Mouse (Mus musculus): Measurements from ENCODE around the gene Mipol1.

Gene Mipol1

GRCm38 (mm10) chr12:57515702-57516377, 285.6 kb downstream of the Mipol1 start:
- DNase-seq (ENCODE audit: low spot score in 2 of 2) = no peak

GRCm38 (mm10) chr12:57528335-57528734, 298.1 kb downstream of the Mipol1 start:
- DNase-seq (ENCODE audit: low spot score in 2 of 2) = no peak

- no peak for DNase-seq (ENCODE audit: low spot score in 2 of 2)
Observed at GRCm38 (mm10) chr12:57530474-57530873, 300.2 kb downstream of the Mipol1 start.

GRCm38 (mm10) chr12:57534517-57534878, 304.3 kb downstream of the Mipol1 start:
- no peak for DNase-seq (ENCODE audit: low spot score in 2 of 2)

- no peak for DNase-seq (ENCODE audit: low spot score in 2 of 2)
Observed at GRCm38 (mm10) chr12:57534879-57535611, 304.8 kb downstream of the Mipol1 start.

GRCm38 (mm10) chr12:57536056-57536908, 306.1 kb downstream of the Mipol1 start:
- no peak for DNase-seq (ENCODE audit: low spot score in 2 of 2)

GRCm38 (mm10) chr12:57536909-57537670, 306.9 kb downstream of the Mipol1 start:
- no peak for DNase-seq (ENCODE audit: low spot score in 2 of 2)

GRCm38 (mm10) chr12:57537791-57538587, 307.8 kb downstream of the Mipol1 start:
- no peak for DNase-seq (ENCODE audit: low spot score in 2 of 2)

- no peak for DNase-seq (ENCODE audit: low spot score in 2 of 2)
Observed at GRCm38 (mm10) chr12:57538588-57539550, 308.6 kb downstream of the Mipol1 start.

- no peak for DNase-seq (ENCODE audit: low spot score in 2 of 2)
Observed at GRCm38 (mm10) chr12:57539551-57539985, 309.3 kb downstream of the Mipol1 start.

GRCm38 (mm10) chr12:57541118-57541517, 310.9 kb downstream of the Mipol1 start:
- DNase-seq (ENCODE audit: low spot score in 2 of 2) = no peak

- DNase-seq (ENCODE audit: low spot score in 2 of 2) = no peak
Observed at GRCm38 (mm10) chr12:57541931-57542745, 311.9 kb downstream of the Mipol1 start.

GRCm38 (mm10) chr12:57542746-57543626, 312.8 kb downstream of the Mipol1 start:
- DNase-seq (ENCODE audit: low spot score in 2 of 2) = no peak

GRCm38 (mm10) chr12:57543627-57543991, 313.4 kb downstream of the Mipol1 start:
- no peak for DNase-seq (ENCODE audit: low spot score in 2 of 2)

GRCm38 (mm10) chr12:57544641-57545370, 314.6 kb downstream of the Mipol1 start:
- peak; percentile 36 to 51 for DNase-seq (ENCODE audit: low spot score in 2 of 2)

- DNase-seq (ENCODE audit: low spot score in 2 of 2) = no peak
Observed at GRCm38 (mm10) chr12:57545371-57546241, 315.4 kb downstream of the Mipol1 start.

Measured in right cerebral cortex, postnatal 10 days (tissue).